Mouse (Mus musculus): Measurements from ENCODE around the gene Cradd. TPM values are rescaled to one million over a fixed set of nuclear protein-coding genes. Genes with fewer than 3 reads are reported as not detected.
A peak's percentile ranks its signal among the peaks of the same experiment; 100 is the strongest.

The Cradd gene
- polyA plus RNA-seq, 1 experiment from 2014 or later, result 9.8 TPM

DNA sequence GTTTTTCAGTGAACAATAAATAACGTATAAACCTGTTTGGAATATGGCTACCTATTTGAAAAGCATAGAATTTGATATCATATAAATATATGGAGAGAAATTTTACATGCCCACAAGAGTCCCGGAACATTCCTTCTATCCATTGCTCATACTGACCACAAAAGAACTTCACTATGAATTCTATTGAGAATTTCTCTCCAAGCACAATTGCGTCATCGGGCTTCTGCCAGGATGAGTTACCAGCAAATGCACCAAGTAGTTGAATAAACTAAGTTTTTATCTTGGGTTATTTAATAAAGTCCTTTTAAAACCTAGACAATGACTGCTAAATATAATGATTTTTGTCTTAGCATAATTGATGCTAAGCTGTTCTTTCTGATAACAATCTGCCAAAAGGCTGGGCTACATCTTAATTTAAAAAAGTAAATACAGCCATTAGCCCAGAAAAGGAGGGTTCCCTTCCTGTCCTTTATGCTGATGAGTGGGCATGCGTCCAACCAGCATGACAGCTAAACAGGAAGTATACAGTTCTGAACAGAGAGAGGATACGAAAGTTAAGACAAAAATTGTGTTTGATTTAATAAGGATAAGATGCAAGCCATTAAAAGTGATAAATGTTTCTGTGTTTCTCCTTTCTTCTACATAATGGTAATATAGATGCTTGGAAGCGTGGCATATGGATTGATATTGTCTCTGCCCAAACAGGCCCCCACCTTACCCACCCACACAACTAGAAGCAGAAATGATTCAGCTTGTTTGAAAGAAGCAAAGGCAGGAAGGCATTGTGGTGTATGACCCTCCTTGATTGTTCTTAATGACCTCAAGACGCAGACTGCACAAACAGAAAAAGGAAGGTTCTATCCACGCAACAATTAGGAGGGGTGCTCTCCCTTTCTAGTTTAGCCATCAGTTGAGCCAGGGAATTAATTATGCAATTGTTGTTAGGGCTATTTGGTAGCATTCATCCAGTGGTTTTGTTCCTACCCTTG is 6.7 kb upstream of the Cradd start:
- Histone ChIP-seq H3K4me3 (ENCODE audit: low read depth, low read length) (no peak overlapping the region), H3K36me3 (ENCODE audit: control insufficient read depth, insufficient read depth, low read length) (no peaks in the 10 kb centered on the region), H3K9me3 (ENCODE audit: control insufficient read depth, low read length) (no peaks in the 10 kb centered on the region), H3K4me1 (replicated peaks; ENCODE audit: control insufficient read depth, insufficient read depth) (no peaks in the 10 kb centered on the region), H3K9ac (ENCODE audit: low read length) (no peak overlapping the region), H3K27me3 (ENCODE audit: control insufficient read depth, insufficient read depth, low read length) (no peaks in the 10 kb centered on the region), H3K27ac (replicated peaks) (no peak overlapping the region), H3K4me2 (replicated peaks; ENCODE audit: low read depth) (no peak overlapping the region)
- TF ChIP-seq EP300 (optimal IDR thresholded peaks at IDR 0.05) (no peak), CTCF (IDR thresholded peaks at IDR 0.05; ENCODE audit: low read depth) (no peak)
- WGBS, result 71% methylated on average over 9 of the region's 9 CpGs
- DNase-seq (ENCODE audit: low spot score) (no peak), ATAC-seq (ENCODE audit: low FRiP score, low TSS enrichment) (no peak)

DNA sequence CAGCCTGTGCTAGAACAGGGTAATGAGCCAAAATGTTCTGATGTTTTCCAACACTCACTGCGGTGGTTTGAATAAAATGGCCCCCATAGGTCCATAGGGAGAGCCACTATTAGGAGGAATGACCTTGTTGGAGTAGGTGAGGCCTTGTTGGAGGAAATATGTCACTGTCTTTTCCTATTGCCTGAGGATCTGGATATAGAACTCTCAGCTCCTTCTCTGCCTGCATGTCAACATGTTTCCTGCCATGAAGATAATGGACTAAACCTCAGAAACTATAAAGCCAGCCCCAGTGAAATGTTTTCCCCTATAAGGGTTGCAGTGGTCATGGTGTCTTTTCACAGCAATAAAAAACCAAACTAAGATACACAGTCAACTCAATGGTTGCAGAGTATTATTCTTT is 6.0 kb upstream of the Cradd start:
- Histone ChIP-seq H3K27me3 (ENCODE audit: control insufficient read depth, insufficient read depth, low read length) (no peaks in the 10 kb centered on the region), H3K4me3 (ENCODE audit: low read depth, low read length) (no peak overlapping the region), H3K9me3 (ENCODE audit: control insufficient read depth, low read length) (no peaks in the 10 kb centered on the region), H3K36me3 (ENCODE audit: control insufficient read depth, insufficient read depth, low read length) (no peaks in the 10 kb centered on the region), H3K9ac (ENCODE audit: low read length) (no peak overlapping the region), H3K27ac (replicated peaks) (no peak overlapping the region), H3K4me2 (replicated peaks; ENCODE audit: low read depth) (no peak overlapping the region), H3K4me1 (replicated peaks; ENCODE audit: control insufficient read depth, insufficient read depth) (no peaks in the 10 kb centered on the region)
- DNase-seq (ENCODE audit: low spot score) (no peak), ATAC-seq (ENCODE audit: low FRiP score, low TSS enrichment) (no peak)
- TF ChIP-seq EP300 (optimal IDR thresholded peaks at IDR 0.05) (no peak), CTCF (IDR thresholded peaks at IDR 0.05; ENCODE audit: low read depth) (no peak)
- 88% methylated on average over 1 of the region's 1 CpGs for WGBS

DNA sequence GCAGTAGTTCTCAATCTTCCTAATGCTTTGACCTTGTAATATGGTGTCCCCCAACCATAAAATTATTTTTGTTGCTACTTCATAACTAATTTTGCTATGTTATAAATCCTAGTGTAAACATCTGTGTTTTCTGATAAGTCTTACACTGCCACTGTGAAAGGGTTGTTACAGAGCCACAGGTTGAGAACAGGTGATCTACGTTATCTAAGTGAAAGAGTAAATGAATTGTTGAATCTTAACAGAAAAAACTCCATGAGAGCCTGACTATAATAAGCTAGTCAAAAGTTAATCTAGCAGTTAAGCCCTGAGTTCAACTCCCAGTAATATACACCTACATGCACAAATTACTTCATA is 322 bp upstream of the Cradd start:
- ATAC-seq (ENCODE audit: low FRiP score, low TSS enrichment) (peak; percentile 52; the same call in 1 of the 2 replicates), DNase-seq (ENCODE audit: low spot score) (no peak)
- Histone ChIP-seq H3K9me3 (ENCODE audit: control insufficient read depth, low read length) (no peaks in the 10 kb centered on the region), H3K4me2 (replicated peaks; ENCODE audit: low read depth) (no peak overlapping the region), H3K36me3 (ENCODE audit: control insufficient read depth, insufficient read depth, low read length) (no peaks in the 10 kb centered on the region), H3K27me3 (ENCODE audit: control insufficient read depth, insufficient read depth, low read length) (no peaks in the 10 kb centered on the region), H3K27ac (replicated peaks) (no peak overlapping the region), H3K9ac (ENCODE audit: low read length) (no peak overlapping the region), H3K4me3 (ENCODE audit: low read depth, low read length) (no peak overlapping the region), H3K4me1 (replicated peaks; ENCODE audit: control insufficient read depth, insufficient read depth) (peaks cover 5% of the 10 kb centered on the region)
- TF ChIP-seq EP300 (optimal IDR thresholded peaks at IDR 0.05) (no peak), CTCF (IDR thresholded peaks at IDR 0.05; ENCODE audit: low read depth) (no peak)
- WGBS, result 35% methylated on average over 1 of the region's 1 CpGs

DNA sequence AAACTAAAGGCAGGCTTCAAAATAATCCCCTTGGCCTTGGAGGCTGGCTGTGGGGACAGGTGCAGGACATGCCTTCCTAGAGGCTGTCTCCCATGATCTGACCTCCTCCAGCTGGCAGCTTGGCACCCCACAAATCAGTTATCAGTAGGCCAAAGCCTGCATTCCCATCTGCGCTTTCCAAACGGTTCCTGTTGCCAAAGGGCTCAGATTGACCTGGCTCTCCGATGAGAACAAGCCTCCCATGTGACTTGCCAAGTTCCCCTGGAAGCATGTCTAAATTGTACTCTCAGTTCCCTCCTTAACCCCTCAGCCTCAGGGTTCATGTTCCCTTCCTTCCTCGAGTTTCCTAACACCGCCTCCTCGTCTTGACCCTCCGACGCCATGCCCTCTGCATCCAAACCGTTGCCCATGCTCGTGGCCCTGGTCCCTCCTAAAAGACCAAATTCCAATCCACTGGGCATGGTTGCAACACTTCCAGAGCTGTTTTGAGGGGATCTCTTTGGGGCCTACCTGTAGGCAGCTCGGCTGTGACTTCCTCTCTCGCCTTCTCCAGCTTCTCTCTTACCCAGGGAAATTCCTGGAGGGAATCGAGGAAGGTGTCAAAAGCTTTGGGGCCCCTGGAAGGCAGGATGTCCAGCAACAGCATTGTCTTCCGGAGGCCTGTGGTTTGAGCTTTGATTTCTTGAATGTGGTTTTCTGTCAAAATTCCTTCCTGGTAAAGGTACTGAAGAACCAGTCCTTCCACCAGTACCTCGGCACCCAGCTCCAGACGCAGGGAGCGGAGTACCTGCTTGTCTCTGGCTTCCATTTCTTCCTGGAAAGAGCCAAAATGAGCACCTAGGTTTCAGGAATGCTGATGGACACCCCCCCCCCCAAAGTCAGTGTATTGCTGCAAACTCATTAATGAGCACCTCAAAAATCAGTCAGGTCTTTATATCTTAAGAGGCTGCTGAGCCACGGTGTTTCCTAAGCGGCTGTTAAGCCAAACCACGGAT is 1.6 kb downstream of the Cradd start:
- WGBS, result 50% methylated on average over 20 of the region's 20 CpGs

DNA sequence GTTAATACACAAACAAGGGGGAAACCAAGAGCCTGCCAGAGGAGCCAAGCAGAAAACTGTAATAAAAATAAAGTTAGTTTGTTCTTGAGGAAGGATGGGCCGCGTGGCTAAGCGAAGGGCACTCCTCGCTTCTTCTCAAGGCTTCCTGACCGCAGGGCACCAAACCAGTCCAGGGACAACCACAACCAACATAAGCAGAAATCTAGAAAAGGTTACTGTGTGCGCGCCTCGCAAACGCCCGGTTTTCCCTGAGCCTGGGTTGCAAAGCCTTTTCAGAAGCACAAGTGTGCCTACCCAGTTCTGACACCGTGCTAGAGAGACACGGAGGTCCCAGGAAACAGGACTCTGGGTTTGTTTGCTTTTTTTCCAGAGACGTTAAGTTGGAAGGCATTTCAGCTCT is 4.9 kb downstream of the Cradd start:
- H3K36me3 ChIP-seq (ENCODE audit: control insufficient read depth, insufficient read depth, low read length), result no peaks in the 10 kb centered on the region
- TF ChIP-seq CTCF (IDR thresholded peaks at IDR 0.05; ENCODE audit: low read depth) (no peak), EP300 (optimal IDR thresholded peaks at IDR 0.05) (no peak)
- no peak overlapping the region for H3K27ac ChIP-seq (replicated peaks)

More for the DNA sequence above, 1.6 kb downstream of the Cradd start:
- TF ChIP-seq CTCF (IDR thresholded peaks at IDR 0.05; ENCODE audit: low read depth) (no peak), EP300 (optimal IDR thresholded peaks at IDR 0.05) (no peak)
- Histone ChIP-seq H3K4me3 (ENCODE audit: low read depth, low read length) (0 out of 2 replicates have a peak overlapping the region, but pooled peaks have one; percentile 69), H3K4me2 (replicated peaks; ENCODE audit: low read depth) (peak overlapping the region; percentile 75), H3K27ac (replicated peaks) (peak overlapping the region; percentile 56; the same call in 1 of the 2 replicates), H3K4me1 (replicated peaks; ENCODE audit: control insufficient read depth, insufficient read depth) (peaks cover 5% of the 10 kb centered on the region), H3K9me3 (ENCODE audit: control insufficient read depth, low read length) (no peaks in the 10 kb centered on the region), H3K27me3 (ENCODE audit: control insufficient read depth, insufficient read depth, low read length) (no peaks in the 10 kb centered on the region), H3K36me3 (ENCODE audit: control insufficient read depth, insufficient read depth, low read length) (no peaks in the 10 kb centered on the region), H3K9ac (ENCODE audit: low read length) (0 out of 2 replicates have a peak overlapping the region, but pooled peaks have one; percentile 13)
- DNase-seq (ENCODE audit: low spot score), result peak; percentile 34
- no peak for ATAC-seq (ENCODE audit: low FRiP score, low TSS enrichment)

More for the DNA sequence above, 4.9 kb downstream of the Cradd start:
- Histone ChIP-seq H3K9ac (ENCODE audit: low read length) (no peak overlapping the region), H3K4me1 (replicated peaks; ENCODE audit: control insufficient read depth, insufficient read depth) (peaks cover 7% of the 10 kb centered on the region), H3K4me3 (ENCODE audit: low read depth, low read length) (no peak overlapping the region), H3K4me2 (replicated peaks; ENCODE audit: low read depth) (no peak overlapping the region), H3K27me3 (ENCODE audit: control insufficient read depth, insufficient read depth, low read length) (no peaks in the 10 kb centered on the region), H3K9me3 (ENCODE audit: control insufficient read depth, low read length) (no peaks in the 10 kb centered on the region)
- DNase-seq (ENCODE audit: low spot score) (no peak), ATAC-seq (ENCODE audit: low FRiP score, low TSS enrichment) (no peak)
- WGBS, result 77% methylated on average over 13 of the region's 13 CpGs
